Mouse (Mus musculus) brain, embryonic 14.5 days (tissue): Measurements from ENCODE around the gene Stom.

Experiments used
- CTCF ChIP-seq: fragments of 200-500 bp; IDR thresholded peaks from 2 replicates; pipeline ENCODE4 v1.5.1; 2012; ENCODE audit warnings: inconsistent platforms, mild to moderate bottlenecking, moderate library complexity, borderline replicate concordance; ENCODE audit not compliant: insufficient read depth, insufficient read length; ENCODE audit errors: extremely low read depth
- POLR2A ChIP-seq: fragments of 200-500 bp; IDR thresholded peaks from 2 replicates; pipeline ENCODE4 v1.6.1; 2012; ENCODE audit warnings: mild to moderate bottlenecking, inconsistent platforms, borderline replicate concordance; ENCODE audit not compliant: poor library complexity, insufficient read depth, insufficient read length, severe bottlenecking; ENCODE audit errors: extremely low read depth

DNA sequence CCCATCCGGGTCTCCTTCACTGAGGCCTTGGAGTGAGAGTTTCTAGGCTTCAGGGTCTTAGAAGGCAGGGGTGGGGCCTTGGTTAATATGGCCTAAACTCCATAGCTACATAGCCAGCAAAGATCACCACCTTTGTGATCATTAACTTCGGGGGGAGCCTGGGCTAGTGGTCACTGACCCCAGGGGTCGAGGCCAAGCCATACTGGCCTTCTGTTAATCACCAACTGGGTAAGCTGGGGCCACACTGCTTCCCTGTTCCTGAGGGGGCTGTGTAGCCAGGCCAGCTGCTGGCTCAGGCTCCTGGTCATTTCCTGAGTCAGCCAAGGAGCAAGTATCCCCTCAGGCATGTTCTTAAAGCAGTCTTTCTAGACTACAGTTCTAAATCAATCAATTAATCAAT, 56.8 kb downstream of the Stom start:
- no peak for TF ChIP-seq CTCF
- no peak for TF ChIP-seq POLR2A
